Mouse (Mus musculus) heart, postnatal 0 days (tissue): ENCODE measurements around the gene Gpr132.

Experiments
- CTCF ChIP-seq: IDR thresholded peaks from 2 replicates; pipeline ENCODE4 v1.5.1; 2016; ENCODE audit warnings: antibody characterized with exemption, control low read depth, low read depth
- EP300 ChIP-seq: IDR thresholded peaks from 2 replicates; pipeline ENCODE4 v1.6.1; 2016; ENCODE audit warnings: antibody characterized with exemption, low read depth

DNA sequence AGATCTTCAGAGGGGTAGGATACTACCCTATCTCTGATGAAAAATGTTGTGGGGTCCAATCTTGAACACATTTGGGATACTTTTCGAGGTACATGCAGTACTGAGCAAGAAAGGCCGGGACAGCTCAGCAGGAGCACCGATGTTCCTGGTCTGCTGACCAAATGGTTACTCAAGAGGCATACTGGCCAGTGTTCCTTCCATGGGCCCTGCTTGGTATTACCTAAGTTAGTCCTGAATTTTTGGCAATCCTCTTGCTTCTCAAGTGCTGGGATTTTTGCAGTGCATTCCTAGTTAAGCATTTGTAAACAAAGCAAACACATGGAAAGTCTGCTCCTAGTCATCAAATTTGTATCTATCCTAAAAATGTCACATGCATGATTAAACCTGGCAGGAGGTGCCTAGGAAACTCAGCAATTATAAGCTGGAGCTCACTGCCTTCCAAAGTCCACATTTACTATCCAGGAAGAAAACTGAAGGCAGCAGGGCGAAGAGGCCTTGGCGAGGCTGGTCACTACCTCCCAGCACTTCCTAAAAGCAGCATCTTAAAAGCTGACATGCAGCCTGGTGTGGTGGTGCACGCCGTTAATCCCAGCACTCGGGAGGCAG is 48.9 kb downstream of the Gpr132 start:
- TF ChIP-seq EP300 (no peak), CTCF (no peak)
